Mouse (Mus musculus): ENCODE measurements at regions not wholly inside any gene's neighbourhood (a gene's known extent, or its start where the extent isn't known, plus 50 kb on each side); places are given as distances from the start of the nearest gene placed in this dataset.

GRCm38 (mm10) chr2:115519974-115520373, 61.5 kb upstream of the BC052040 start:
- no peak for TF ChIP-seq CTCF (IDR thresholded peaks at IDR 0.05; ENCODE audit: control insufficient read depth, insufficient read depth, insufficient replicate concordance, low read depth, low read length)
- TF ChIP-seq POLR2A (IDR thresholded peaks at IDR 0.05; ENCODE audit: control insufficient read depth, low read depth, low read length): no peak

Measured in testis, adult 2 months (tissue).